Mouse (Mus musculus): Measurements from ENCODE around the gene Hist1h2ad. TPM values are rescaled to one million over a fixed set of nuclear protein-coding genes. Genes with fewer than 3 reads are reported as not detected.

Hist1h2ad gene
- polyA plus RNA-seq, 1 experiment from 2014 or later = not detected

Other genes with a start within 250 kb of the Hist1h2ad start
- 13.4 TPM for gene Zfp322a, start 205.2 kb upstream of the Hist1h2ad start, polyA plus RNA-seq (2014; fragmentation: Illumina TruSeq; extraction: RNeasy Lipid Tissue Mini Kit (QIAGEN cat#74804); ENCODE audit: low read depth, low replicate concordance)
- gene Abt1, start 150.5 kb upstream of the Hist1h2ad start, polyA plus RNA-seq (2014; fragmentation: Illumina TruSeq; extraction: RNeasy Lipid Tissue Mini Kit (QIAGEN cat#74804); ENCODE audit: low read depth, low replicate concordance) = 5.0 TPM
- 0.19 TPM for gene Btn1a1, start 108.5 kb upstream of the Hist1h2ad start, polyA plus RNA-seq (2014; fragmentation: Illumina TruSeq; extraction: RNeasy Lipid Tissue Mini Kit (QIAGEN cat#74804); ENCODE audit: low read depth, low replicate concordance)
- not detected for gene Btn2a2, start 85.5 kb upstream of the Hist1h2ad start, polyA plus RNA-seq (2014; fragmentation: Illumina TruSeq; extraction: RNeasy Lipid Tissue Mini Kit (QIAGEN cat#74804); ENCODE audit: low read depth, low replicate concordance)
- gene Hist1h4h, start 43.3 kb upstream of the Hist1h2ad start, polyA plus RNA-seq (2014; fragmentation: Illumina TruSeq; extraction: RNeasy Lipid Tissue Mini Kit (QIAGEN cat#74804); ENCODE audit: low read depth, low replicate concordance) = 24.5 TPM
- not detected for gene Hist1h2af, start 40.5 kb upstream of the Hist1h2ad start, polyA plus RNA-seq (2014; fragmentation: Illumina TruSeq; extraction: RNeasy Lipid Tissue Mini Kit (QIAGEN cat#74804); ENCODE audit: low read depth, low replicate concordance)
- not detected for gene Hist1h3g, start 39.0 kb upstream of the Hist1h2ad start, polyA plus RNA-seq (2014; fragmentation: Illumina TruSeq; extraction: RNeasy Lipid Tissue Mini Kit (QIAGEN cat#74804); ENCODE audit: low read depth, low replicate concordance)
- gene Hist1h2bh, start 31.0 kb upstream of the Hist1h2ad start, polyA plus RNA-seq (2014; fragmentation: Illumina TruSeq; extraction: RNeasy Lipid Tissue Mini Kit (QIAGEN cat#74804); ENCODE audit: low read depth, low replicate concordance) = 0.24 TPM
- gene Hist1h3f, start 30.3 kb upstream of the Hist1h2ad start, polyA plus RNA-seq (2014; fragmentation: Illumina TruSeq; extraction: RNeasy Lipid Tissue Mini Kit (QIAGEN cat#74804); ENCODE audit: low read depth, low replicate concordance) = not detected
- not detected for gene Hist1h4f, start 22.7 kb upstream of the Hist1h2ad start, polyA plus RNA-seq (2014; fragmentation: Illumina TruSeq; extraction: RNeasy Lipid Tissue Mini Kit (QIAGEN cat#74804); ENCODE audit: low read depth, low replicate concordance)
- gene Hist1h1d, start 21.1 kb upstream of the Hist1h2ad start, polyA plus RNA-seq (2014; fragmentation: Illumina TruSeq; extraction: RNeasy Lipid Tissue Mini Kit (QIAGEN cat#74804); ENCODE audit: low read depth, low replicate concordance) = 0.16 TPM
- 0.67 TPM for gene Hist1h3e, start 12.0 kb upstream of the Hist1h2ad start, polyA plus RNA-seq (2014; fragmentation: Illumina TruSeq; extraction: RNeasy Lipid Tissue Mini Kit (QIAGEN cat#74804); ENCODE audit: low read depth, low replicate concordance)
- gene Hist1h2ae, start 3.2 kb upstream of the Hist1h2ad start, polyA plus RNA-seq (2014; fragmentation: Illumina TruSeq; extraction: RNeasy Lipid Tissue Mini Kit (QIAGEN cat#74804); ENCODE audit: low read depth, low replicate concordance) = not detected
- gene Hist1h2bg, start 3.0 kb upstream of the Hist1h2ad start, polyA plus RNA-seq (2014; fragmentation: Illumina TruSeq; extraction: RNeasy Lipid Tissue Mini Kit (QIAGEN cat#74804); ENCODE audit: low read depth, low replicate concordance) = 3.0 TPM
- not detected for gene Hist1h2bf, start 185 bp upstream of the Hist1h2ad start, polyA plus RNA-seq (2014; fragmentation: Illumina TruSeq; extraction: RNeasy Lipid Tissue Mini Kit (QIAGEN cat#74804); ENCODE audit: low read depth, low replicate concordance)
- 0.92 TPM for gene Hist1h3d, start 1.4 kb downstream of the Hist1h2ad start, polyA plus RNA-seq (2014; fragmentation: Illumina TruSeq; extraction: RNeasy Lipid Tissue Mini Kit (QIAGEN cat#74804); ENCODE audit: low read depth, low replicate concordance)
- gene Hist1h4d, start 7.2 kb downstream of the Hist1h2ad start, polyA plus RNA-seq (2014; fragmentation: Illumina TruSeq; extraction: RNeasy Lipid Tissue Mini Kit (QIAGEN cat#74804); ENCODE audit: low read depth, low replicate concordance) = 0.56 TPM
- 7.3 TPM for gene Hist1h2be, start 46.7 kb downstream of the Hist1h2ad start, polyA plus RNA-seq (2014; fragmentation: Illumina TruSeq; extraction: RNeasy Lipid Tissue Mini Kit (QIAGEN cat#74804); ENCODE audit: low read depth, low replicate concordance)
- gene Hist1h1e, start 48.2 kb downstream of the Hist1h2ad start, polyA plus RNA-seq (2014; fragmentation: Illumina TruSeq; extraction: RNeasy Lipid Tissue Mini Kit (QIAGEN cat#74804); ENCODE audit: low read depth, low replicate concordance) = 3.9 TPM
- gene Hist1h2ac, start 109.6 kb downstream of the Hist1h2ad start, polyA plus RNA-seq (2014; fragmentation: Illumina TruSeq; extraction: RNeasy Lipid Tissue Mini Kit (QIAGEN cat#74804); ENCODE audit: low read depth, low replicate concordance) = 0.42 TPM
- 128 TPM for gene Hist1h2bc, start 109.8 kb downstream of the Hist1h2ad start, polyA plus RNA-seq (2014; fragmentation: Illumina TruSeq; extraction: RNeasy Lipid Tissue Mini Kit (QIAGEN cat#74804); ENCODE audit: low read depth, low replicate concordance)
- gene Hist1h1t, start 121.4 kb downstream of the Hist1h2ad start, polyA plus RNA-seq (2014; fragmentation: Illumina TruSeq; extraction: RNeasy Lipid Tissue Mini Kit (QIAGEN cat#74804); ENCODE audit: low read depth, low replicate concordance) = not detected
- 0.73 TPM for gene Hist1h4c, start 124.1 kb downstream of the Hist1h2ad start, polyA plus RNA-seq (2014; fragmentation: Illumina TruSeq; extraction: RNeasy Lipid Tissue Mini Kit (QIAGEN cat#74804); ENCODE audit: low read depth, low replicate concordance)
- gene Hfe, start 136.5 kb downstream of the Hist1h2ad start, polyA plus RNA-seq (2014; fragmentation: Illumina TruSeq; extraction: RNeasy Lipid Tissue Mini Kit (QIAGEN cat#74804); ENCODE audit: low read depth, low replicate concordance) = 35.7 TPM
- 73.4 TPM for gene Hist1h1c, start 164.4 kb downstream of the Hist1h2ad start, polyA plus RNA-seq (2014; fragmentation: Illumina TruSeq; extraction: RNeasy Lipid Tissue Mini Kit (QIAGEN cat#74804); ENCODE audit: low read depth, low replicate concordance)
- not detected for gene Hist1h3c, start 171.2 kb downstream of the Hist1h2ad start, polyA plus RNA-seq (2014; fragmentation: Illumina TruSeq; extraction: RNeasy Lipid Tissue Mini Kit (QIAGEN cat#74804); ENCODE audit: low read depth, low replicate concordance)
- not detected for gene Hist1h2bb, start 172.4 kb downstream of the Hist1h2ad start, polyA plus RNA-seq (2014; fragmentation: Illumina TruSeq; extraction: RNeasy Lipid Tissue Mini Kit (QIAGEN cat#74804); ENCODE audit: low read depth, low replicate concordance)
- not detected for gene Hist1h2ab, start 176.7 kb downstream of the Hist1h2ad start, polyA plus RNA-seq (2014; fragmentation: Illumina TruSeq; extraction: RNeasy Lipid Tissue Mini Kit (QIAGEN cat#74804); ENCODE audit: low read depth, low replicate concordance)
- not detected for gene Hist1h3b, start 177.9 kb downstream of the Hist1h2ad start, polyA plus RNA-seq (2014; fragmentation: Illumina TruSeq; extraction: RNeasy Lipid Tissue Mini Kit (QIAGEN cat#74804); ENCODE audit: low read depth, low replicate concordance)
- gene Hist1h4b, start 182.6 kb downstream of the Hist1h2ad start, polyA plus RNA-seq (2014; fragmentation: Illumina TruSeq; extraction: RNeasy Lipid Tissue Mini Kit (QIAGEN cat#74804); ENCODE audit: low read depth, low replicate concordance) = not detected
- gene Hist1h4a, start 186.8 kb downstream of the Hist1h2ad start, polyA plus RNA-seq (2014; fragmentation: Illumina TruSeq; extraction: RNeasy Lipid Tissue Mini Kit (QIAGEN cat#74804); ENCODE audit: low read depth, low replicate concordance) = 2.5 TPM
- gene Hist1h3a, start 188.0 kb downstream of the Hist1h2ad start, polyA plus RNA-seq (2014; fragmentation: Illumina TruSeq; extraction: RNeasy Lipid Tissue Mini Kit (QIAGEN cat#74804); ENCODE audit: low read depth, low replicate concordance) = not detected
- not detected for gene Hist1h1a, start 189.3 kb downstream of the Hist1h2ad start, polyA plus RNA-seq (2014; fragmentation: Illumina TruSeq; extraction: RNeasy Lipid Tissue Mini Kit (QIAGEN cat#74804); ENCODE audit: low read depth, low replicate concordance)
- gene Trim38, start 195.5 kb downstream of the Hist1h2ad start, polyA plus RNA-seq (2014; fragmentation: Illumina TruSeq; extraction: RNeasy Lipid Tissue Mini Kit (QIAGEN cat#74804); ENCODE audit: low read depth, low replicate concordance) = 0.15 TPM
- gene Slc17a2, start 232.6 kb downstream of the Hist1h2ad start, polyA plus RNA-seq (2014; fragmentation: Illumina TruSeq; extraction: RNeasy Lipid Tissue Mini Kit (QIAGEN cat#74804); ENCODE audit: low read depth, low replicate concordance) = not detected

Measured in adipose tissue, adult 10 weeks (tissue).